Mouse (Mus musculus) liver, postnatal 0 days (tissue): ENCODE data around the gene Psmd9.

Experiments
- CTCF ChIP-seq: sonication (generic); IDR thresholded peaks from 2 replicates; pipeline ENCODE4 v1.5.1; 2016; ENCODE audit warnings: antibody characterized with exemption, low read depth
- EP300 ChIP-seq: IDR thresholded peaks from 2 replicates; pipeline ENCODE4 v1.6.1; 2016; ENCODE audit warnings: antibody characterized with exemption, low read depth, mild to moderate bottlenecking

DNA sequence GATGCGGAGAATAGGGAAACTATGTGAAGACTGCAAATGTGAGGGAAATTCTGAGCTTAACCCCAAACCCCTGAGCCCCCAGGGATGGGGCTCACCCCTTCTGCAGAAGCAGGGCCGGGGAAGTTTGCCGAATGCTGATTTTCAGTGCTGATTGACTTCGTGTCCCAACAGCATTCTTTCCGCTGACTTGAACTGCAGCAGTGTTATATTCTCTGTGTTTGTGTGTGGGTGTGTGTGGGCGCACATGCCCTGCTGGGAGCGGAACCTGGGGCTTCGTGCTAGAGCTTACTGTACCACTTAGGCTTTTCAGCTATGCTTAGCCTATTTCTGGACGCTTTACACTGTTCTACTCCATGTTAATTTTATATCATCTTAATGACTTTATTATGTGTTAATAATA is 67.2 kb downstream of the Psmd9 start:
- TF ChIP-seq CTCF: no peak
- TF ChIP-seq EP300: no peak
